Mouse (Mus musculus): ENCODE results near the gene Wasf2.

The Wasf2 gene

DNA sequence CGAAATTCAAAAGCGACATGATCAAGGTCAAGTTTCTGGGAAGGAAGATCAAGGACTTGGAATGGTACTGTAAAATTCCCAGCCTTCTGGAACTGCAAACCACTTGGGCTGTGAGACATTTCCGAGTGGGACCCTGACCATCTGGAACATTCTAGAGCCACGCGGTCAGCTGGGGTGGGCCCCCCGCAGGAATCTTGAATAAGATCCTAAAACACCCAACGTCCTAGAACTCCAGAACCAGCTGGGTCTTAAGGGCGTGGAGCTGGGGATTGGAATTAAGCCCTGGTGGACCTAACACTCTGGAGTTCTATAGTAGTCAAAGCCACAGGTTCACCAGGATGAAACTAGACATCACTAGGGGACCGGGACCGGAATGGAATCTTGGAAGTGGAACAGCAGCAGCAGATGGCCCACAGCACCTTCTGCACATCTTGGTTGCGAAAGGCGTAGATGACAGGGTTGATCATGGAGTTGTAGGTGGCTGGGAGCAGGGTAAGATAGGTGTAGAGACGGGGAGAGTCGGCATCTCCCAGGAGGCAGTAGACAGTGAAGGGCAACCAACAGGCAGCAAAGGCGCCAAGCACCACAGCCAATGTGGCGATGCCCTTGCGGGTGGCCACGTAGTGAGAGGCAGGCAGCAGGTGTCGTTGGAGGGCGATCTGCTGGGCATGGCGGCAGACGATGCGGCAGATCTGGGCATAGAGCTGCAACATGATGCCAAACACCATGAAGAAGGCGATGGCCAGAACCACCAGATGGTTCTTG, 79.9 kb downstream of the Wasf2 start:
- no peak for DNase-seq

DNA sequence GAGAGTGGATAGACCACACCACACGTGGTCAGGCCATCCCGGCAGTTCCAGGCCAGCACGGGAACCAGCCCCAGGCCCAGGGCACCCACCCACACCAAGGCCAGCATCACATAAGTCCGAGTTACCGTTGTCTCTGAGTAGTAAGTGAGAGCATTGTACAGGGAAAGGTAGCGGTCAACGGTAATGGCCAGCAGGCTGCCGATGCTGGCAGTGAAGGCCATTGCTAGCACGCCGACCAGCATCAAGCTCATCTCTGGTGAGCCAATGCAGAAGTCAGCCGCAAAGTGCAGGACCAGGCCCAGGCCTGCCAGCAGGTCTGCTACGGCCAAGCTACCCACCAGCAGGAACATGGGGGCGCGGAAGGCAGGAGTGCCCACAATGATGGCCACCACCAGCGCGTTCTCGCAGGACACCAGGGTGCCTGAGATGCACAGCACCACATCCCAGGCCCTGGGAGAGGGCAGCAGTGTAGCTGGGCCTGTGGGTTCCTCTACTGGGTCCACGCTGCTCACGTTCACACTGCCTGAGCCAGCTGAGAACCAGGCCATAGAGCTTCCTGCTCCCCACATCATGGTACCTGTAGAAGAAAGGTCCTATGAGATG, 80.6 kb downstream of the Wasf2 start:
- no peak for DNase-seq

DNA sequence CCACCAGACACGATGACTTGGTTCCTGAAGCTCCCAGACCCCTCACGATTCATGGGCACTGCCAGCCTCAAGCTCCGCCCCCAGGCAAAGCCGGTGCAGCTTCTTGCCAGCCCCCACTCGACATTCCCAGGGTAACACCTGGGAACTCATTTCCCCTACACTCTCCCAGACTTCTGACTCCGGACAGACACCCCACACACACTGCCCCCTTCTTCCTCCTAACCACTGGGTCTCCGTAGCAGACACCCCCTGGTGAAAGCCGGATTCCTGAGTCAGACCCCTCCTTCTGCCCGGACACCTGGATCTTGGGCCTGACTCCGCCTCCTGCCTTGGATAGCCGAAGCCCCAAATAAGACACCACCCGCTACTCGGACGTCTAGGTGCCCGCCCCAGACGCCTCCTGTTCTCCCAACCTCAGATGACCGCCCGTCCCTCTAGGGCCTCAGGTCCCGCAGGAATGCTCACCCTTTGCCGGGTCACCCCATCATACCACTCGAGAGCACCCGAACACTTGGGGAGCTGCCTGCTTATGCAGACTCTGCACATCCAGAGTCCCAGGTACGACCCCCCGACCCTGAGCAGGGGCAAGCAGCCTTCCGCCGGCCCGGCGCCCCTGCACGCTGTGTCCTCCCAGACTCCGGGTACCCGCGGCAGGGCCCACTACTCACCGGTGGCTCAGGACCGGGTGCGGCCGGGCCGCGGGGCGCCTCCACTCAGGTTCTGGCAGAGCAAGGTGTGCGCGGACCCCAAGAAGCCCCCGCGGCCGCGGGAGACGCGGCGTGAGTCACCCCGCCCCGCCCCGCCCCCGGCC, 81.7 kb downstream of the Wasf2 start, which contains the start of the genes Cd164l2 and Gpr3:
Gene Cd164l2, plus strand, starts transcription at position 381 of the 811 bp plus-strand sequence.
Gene Gpr3, minus strand, starts transcription at position 786 of the 811 bp plus-strand sequence.
- peak; percentile 56 for DNase-seq

DNA sequence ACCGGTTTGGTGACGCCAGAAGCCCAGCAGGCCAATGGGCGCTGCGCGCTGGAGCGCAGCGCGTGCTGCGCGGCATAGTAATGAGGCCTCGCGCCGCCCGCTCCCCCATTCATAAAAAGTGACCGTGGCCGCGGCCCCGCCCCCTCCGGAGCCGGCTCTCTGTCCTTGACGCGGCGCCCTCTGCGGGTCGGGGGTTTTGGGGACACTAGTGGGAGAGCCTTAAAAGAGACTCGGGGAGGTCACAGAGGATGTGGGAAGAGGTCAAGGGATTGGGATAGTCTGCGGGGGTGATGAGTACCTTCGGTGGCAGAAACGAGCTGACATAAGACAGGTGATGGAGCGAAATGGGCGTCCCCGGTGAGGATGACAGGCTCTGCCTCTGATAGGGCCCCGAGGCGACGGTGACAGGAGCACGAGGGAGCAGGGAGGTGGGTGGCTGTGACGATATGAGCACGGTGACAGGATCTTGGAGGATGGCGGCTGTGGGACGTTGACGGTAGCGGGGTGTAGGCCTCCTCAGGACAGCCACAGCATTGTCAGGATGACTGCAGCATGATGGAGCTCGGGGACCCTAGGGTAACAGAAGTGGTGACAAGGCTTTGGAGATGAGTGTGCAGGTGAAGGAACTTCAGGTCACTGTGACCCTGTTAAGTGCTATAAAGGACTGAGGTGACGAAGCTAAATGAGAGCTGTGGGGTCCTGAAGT, 82.4 kb downstream of the Wasf2 start:
- peak; percentile 86 for DNase-seq

DNA sequence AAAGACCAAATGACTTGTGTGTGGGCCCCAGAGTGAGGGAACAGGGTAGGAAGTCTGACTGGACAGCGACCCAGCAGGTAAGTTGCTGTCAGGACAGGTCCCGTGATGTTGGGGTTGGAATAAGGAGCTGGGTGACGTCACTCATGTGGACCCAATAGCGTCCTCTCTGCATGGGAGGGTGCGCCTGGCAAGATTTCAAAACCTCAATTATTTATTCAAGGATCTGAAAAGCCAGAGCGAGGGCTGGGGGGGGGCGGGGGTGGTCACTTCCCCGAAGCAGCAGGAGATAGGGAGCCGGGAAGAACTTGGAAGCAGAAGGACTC, 82.9 kb downstream of the Wasf2 start:
- no peak for DNase-seq

DNA sequence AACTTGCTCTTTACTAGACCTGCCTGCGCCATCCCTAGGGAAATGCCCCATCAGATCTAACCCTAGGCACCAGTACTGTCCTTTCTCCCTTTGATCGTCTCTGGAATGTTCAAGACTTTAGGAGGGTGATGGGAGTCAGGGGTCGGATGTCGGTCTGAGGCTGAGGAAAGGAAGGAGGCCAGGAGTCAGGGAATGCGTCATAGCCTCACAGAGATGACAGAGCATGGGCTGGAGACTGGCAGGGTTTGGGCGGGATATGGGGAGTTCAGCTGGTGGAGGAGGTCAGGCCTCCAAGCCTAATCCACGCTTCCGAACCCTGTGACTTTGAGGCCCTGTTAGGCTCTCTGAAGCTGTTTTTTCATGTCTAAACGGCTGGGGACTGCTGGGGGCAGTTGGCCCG, 83.4 kb downstream of the Wasf2 start:
- DNase-seq = no peak

DNA sequence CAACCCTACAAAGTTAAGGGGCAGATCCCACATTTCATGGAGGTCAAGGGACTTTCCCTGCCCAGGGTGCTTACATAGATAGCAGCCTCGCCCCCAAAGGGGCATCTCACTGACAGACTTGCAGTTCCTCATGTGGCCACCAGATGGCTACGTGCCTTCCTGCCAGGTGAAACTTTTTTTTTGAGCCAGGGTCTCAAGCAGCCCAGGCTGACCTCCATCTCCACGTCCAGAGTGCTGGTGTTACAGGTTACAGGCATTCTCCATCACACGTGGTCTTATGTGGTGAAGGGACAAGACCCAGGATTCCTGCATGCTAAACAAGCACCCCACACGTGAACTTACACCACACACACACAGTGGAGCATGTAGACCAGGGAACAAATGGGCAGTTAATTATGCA, 87.3 kb downstream of the Wasf2 start:
- DNase-seq = no peak

DNA sequence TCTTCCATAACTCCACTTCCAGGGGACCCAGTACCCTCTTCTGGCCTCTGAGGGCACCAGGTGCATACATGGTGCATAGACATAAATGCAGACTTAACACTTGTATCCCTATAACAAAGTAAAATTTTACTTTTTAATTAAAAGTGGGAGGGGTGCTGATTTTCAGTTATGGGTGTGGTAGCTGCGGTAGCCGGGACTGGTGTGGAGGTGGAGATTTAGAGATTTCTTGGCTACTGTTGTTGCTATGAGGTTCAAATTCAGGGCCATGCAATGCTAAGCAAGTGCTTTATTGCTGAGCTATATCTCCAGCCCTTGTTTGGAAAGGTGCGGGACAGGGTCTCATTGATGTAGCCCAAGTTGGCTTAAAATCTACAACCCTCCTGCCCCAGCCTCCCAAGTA, 88.4 kb downstream of the Wasf2 start:
- DNase-seq = no peak

DNA sequence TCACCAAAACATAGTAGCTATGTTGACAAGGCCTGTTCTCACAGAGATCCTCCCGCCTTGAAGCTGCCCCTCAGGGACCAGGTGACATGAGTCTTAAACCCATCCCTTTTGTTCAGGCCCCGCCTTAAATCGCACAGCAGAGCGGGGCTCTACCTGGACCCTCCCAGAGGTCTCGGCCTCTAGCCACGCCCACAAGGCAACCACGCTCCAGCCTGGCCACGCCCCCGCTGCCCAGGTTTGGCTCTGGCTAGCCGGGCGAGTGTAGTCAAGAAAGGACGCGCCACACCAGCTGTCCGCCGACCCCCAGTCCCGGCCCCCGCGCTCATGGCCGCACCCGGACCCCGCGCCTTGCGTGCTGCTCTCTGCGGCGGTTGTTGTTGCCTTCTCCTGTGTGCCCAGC, 90.4 kb downstream of the Wasf2 start:
- no peak for DNase-seq

DNA sequence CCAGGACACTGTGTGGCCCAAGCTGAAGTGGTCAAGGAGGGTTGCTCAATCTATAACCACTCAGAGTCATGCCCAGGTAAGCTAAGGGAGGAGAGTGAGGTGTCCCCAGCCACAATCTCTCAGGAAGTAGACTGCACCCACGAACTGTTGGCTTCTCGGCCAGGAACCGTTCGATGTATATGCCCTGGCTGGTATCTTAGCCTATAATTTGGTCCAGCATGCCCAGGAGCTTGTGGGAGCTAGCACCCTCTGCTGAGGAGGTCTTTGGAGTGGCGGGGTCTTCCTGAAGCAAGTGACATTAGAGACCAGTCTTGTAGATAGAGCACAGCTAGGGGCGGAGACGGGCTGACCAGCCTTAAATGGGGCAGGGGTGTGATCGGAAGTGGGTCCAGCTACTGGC, 91.4 kb downstream of the Wasf2 start:
- DNase-seq = no peak

DNA sequence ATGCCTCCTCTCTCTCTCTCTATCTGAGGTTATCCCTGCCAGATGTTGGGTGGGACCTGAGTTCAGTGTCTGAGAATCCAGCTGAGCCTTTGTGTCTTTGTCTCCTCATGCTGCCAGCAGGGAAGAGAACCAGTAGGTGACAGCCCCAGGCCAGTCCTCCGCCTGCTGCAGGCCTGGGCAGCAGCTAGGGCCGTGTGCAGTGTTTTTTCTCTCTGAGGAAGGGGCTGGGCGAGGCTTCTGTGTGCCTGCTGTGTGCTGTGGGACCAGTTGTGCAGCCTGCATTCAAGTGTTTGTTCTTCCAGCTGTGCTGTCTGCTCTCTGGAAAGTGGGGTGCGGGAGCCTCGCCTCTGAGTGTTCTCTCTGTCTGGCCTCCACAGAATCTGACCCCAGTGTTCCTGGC, 93.6 kb downstream of the Wasf2 start:
- no peak for DNase-seq

DNA sequence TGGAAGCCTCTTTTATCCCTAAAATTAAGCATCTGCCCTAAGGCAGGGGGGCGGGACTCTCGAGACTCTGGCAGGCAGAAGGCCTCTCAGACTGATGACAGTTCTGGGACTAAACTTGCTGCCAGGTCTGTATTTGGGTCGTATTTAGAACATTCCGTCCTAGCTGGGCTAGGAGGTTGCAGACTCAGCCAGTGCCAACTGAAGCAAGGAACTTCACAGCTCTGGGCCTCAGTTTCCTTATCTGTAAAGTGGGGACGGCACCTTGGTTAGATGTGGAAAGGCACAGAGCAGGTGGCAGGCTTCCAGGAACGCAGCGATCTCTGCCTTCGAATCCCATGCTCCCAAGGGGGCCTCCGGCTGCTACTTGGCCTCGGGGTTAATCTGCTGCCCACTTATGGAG, 95.8 kb downstream of the Wasf2 start:
- DNase-seq = no peak

DNA sequence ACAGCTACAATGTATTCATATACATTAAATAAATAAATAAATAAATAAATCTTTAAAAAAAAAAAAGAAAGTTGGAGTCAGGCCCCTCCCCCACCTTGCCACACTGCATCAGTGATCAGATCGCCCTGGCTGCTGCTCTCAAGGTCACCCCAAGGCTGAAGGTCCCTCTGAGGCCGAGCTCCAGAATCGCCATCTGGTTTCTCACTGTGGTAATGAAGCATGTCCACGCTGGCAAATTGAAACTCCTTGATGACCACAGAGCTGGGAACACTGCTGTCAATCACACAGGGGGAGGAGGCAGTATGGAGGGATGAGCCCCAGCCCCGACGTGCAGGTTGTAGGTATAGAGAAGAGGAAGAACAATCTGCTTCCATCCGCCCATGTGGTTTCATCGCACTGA, 97.3 kb downstream of the Wasf2 start:
- DNase-seq = no peak

DNA sequence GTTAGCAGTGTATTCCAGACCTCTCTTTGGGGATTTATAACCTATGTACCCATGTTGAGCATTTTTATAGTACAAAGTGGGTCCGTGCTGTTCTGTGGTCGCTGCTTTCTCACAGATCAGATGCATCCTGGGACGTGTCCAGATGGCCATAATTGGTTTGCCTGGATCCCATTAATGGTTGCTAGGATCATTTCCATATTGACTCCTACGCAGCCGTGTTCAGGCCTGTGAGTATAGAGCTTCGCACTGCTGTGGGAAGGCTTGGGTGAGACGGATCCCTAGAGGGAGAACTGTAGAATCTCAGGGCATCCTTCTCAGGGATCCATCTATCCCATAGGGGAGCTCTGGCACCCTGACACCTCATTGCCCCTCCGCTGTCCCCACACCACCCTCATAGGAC, 99.3 kb downstream of the Wasf2 start:
- no peak for DNase-seq

DNA sequence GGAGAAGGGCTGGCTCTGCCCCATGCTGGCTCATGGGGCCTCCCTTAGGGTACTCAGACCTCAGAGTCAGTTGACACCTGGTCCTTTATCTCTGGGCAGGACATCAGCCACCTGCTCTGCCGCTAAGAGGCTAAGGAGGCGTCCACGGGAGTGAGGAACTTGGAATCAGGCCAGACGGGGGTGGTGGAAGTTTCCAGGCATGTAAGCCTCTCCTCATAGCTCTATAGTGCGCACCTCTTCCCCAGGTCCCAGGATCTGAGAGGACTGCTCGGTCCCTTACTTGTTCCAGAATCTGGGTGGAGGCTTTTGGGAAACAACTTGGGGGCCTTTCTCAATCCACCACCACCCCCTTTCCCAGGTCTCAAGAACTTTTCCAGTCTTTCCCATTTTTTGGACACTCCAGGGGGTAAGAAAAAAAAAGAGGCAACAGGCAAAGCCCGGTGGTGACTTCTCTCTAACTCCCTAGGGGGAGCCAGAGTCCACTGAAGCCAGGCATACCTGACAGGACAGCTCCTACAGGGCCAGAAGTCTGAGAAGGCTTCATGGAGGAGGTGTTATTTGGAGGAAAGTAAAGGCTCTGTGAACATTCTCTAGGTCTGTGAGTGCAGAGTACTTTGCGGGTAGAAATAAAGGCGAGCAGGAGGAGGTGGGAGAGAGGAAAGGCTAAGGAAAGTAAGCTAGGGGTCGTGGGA, 103.1 kb downstream of the Wasf2 start:
- DNase-seq = no peak

DNA sequence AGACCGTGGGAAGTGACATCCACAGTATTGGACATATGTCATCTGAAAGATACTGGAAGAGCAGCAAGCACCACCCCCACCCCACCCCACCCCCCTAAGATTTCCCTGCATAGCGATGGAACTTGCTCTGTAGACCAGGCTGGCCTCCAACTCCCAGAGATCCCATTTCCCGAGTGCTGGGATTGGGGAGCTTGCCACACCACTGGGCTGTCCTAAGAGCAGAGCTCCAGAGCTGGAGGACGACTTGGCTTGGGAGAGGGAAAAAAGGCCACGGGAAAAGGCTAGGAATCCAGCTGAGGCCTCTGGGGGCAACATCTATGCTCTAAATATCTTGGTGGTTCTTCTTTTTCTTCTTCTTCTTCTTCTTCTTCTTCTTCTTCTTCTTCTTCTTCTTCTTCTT, 104.5 kb downstream of the Wasf2 start:
- no peak for DNase-seq

DNA sequence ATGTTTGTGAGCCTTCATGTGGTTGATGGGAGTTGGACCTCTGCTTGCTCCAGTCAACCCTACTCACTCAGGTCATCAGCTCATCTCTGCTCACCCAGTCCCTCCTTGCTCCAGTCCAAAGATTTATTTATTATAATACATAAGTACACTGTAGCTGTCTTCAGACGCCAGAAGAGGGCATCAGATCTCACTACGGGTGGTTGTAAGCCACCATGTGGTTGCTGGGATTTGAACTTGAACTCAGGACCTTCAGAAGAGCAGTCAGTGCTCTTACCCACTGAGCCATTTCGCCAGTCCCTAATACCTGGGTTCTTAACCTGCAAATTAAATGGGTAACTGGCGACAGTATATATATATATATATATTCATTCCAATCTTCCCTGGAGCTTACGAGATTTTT, 105.1 kb downstream of the Wasf2 start:
- DNase-seq = no peak

DNA sequence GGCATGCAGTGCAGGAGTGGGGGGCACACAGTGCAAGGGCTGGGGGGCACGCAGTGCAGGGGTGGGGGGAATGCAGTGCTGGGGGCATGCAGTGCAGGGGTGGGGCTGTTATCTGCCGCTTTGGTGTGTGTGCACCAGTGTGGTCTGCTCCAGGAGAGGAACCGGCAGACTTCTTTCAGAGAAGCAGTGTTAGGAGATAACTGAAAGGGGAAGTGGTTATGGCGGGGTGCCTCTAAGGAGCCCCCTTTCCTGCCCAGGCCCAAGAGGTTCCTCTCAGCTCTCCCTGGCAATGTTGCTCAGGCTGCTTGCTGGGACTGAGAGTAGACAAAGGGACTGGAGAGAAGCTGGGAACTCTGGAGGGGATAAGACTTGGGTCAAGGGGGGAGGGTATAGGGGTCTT, 107.6 kb downstream of the Wasf2 start:
- no peak for DNase-seq

DNA sequence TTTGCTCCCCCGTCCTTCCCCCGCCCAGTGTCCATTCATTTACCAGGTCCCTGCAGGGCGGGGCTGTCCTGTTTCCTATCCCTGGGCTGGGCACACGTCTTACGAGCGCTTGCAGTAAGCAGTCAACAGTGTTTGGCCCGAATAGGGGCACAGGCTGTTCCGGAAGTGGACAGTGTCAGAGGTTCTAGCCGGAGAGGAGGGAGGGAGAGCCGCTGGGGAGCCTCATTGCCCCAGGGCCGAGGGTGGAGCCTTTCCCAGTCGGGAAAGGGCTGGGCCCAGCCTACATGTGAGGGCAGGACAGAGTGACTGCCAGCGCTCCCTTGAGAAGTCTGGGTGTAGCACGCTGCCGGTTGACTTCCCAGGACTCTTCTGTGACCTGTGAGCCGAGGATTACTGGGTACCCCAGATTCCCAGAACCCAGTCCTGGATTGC, 110.2 kb downstream of the Wasf2 start, which contains the start of gene Map3k6:
Gene Map3k6, plus strand, starts transcription at position 329 of the 432 bp plus-strand sequence.
- no peak for DNase-seq

DNA sequence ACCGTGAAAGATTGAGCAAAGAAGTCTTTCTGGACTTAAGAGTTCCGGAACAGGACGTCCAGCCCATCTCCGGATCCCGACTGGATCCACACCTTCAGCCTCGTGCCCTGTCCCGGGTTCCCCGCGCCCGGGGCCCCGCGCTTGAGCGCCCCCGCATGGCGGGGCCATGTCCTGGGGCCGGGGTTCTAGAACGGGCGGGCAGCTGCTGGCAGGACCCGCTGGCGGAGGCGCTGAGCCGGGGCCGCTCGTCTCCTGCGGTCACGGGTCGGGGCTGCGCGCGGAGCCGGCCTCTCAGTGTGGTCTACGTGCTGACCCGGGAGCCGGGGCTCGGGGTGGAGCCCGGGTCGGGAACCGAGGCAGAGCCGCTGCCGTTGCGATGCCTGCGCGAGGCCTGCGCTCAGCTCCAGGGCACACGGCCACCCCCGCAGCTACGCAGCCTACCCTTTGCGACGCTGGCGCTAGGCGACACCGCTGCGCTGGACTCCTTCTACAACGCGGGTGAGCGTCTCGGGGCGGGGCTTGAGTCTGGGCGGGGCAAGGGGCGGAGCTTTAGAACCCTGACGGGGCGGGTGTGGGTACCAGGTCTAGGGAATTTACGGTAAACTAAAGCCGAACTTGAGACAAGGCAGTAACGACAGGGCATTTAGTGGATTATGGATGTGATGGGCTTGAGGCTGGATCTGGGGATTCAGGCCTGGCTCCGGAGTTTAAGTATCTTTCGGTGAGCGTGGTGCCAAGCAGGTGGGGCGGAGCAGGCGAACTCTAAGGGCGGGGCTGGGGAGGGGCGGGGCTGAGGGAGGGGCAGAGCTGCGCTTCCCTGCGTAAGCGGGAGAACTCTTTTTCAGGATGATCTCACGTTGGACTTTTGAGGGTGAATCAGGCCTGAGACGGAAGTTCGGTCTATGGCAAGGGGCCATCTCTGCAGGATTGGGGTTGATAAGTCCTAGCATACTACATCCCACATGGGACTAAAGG, 110.9 kb downstream of the Wasf2 start:
- DNase-seq = peak; percentile 86

DNA sequence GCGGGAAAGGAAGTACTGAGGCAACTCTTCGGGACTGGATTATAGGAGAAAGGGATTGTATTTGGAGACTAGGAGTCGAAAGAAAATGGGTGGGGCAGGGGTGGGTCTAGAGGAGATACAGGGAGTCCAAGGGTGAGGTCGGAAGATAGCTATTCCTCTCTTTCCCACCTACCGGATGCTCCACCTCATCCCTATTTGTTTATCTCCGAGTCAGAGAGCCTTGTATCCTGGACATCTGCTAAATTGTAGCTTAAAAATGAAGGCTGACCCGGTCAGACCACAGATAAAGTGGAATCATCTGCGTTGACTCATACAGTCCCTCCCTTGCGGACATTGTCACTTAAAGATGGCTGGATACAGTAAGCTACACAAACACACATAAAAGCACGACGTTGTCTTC, 111.6 kb downstream of the Wasf2 start:
- DNase-seq = no peak

All from right cerebral cortex, postnatal 25 days (tissue).